Mouse (Mus musculus): ENCODE data around the gene Ppfia1.

- TF ChIP-seq CTCF (IDR thresholded peaks at IDR 0.05; ENCODE audit: borderline replicate concordance, extremely low read depth, insufficient read depth, insufficient read length) (no peak), POLR2A (IDR thresholded peaks at IDR 0.05; ENCODE audit: borderline replicate concordance, extremely low read depth, insufficient read depth, insufficient read length, poor library complexity, severe bottlenecking) (no peak)
Observed at GRCm38 (mm10) chr7:144441466-144441865, 112.1 kb downstream of the Ppfia1 start.
